Mouse (Mus musculus) fat pad, adult 2 months (tissue): Measurements from ENCODE around the gene Syt14.
A peak's percentile ranks its signal among the peaks of the same experiment; 100 is the strongest.

Source experiments
- DNase-seq: peaks from one replicate; pipeline ENCODE4 v3.0.0-alpha.2; 2011; ENCODE audit warnings: low read depth, low spot score; ENCODE audit errors: extremely low read depth

The Syt14 gene

GRCm38 (mm10) chr1:192869761-192870160 lies 165.8 kb downstream of the Syt14 start:
- no peak for DNase-seq

- peak; percentile 64 for DNase-seq
Measured at GRCm38 (mm10) chr1:192864440-192864839, 171.1 kb downstream of the Syt14 start.

- DNase-seq: no peak
Measured at GRCm38 (mm10) chr1:192861305-192861960, 174.1 kb downstream of the Syt14 start.

GRCm38 (mm10) chr1:192860273-192860672 lies 175.3 kb downstream of the Syt14 start:
- no peak for DNase-seq

GRCm38 (mm10) chr1:192857582-192857981 lies 178.0 kb downstream of the Syt14 start:
- DNase-seq: no peak

GRCm38 (mm10) chr1:192856931-192857330 lies 178.6 kb downstream of the Syt14 start:
- DNase-seq: no peak

- DNase-seq: no peak
Measured at GRCm38 (mm10) chr1:192856411-192856810, 179.2 kb downstream of the Syt14 start.

GRCm38 (mm10) chr1:192855474-192856230 lies 179.9 kb downstream of the Syt14 start, which contains the start of gene Sertad4:
Gene Sertad4, minus strand, starts transcription at chr1:192855756.
- DNase-seq: no peak

- DNase-seq: no peak
Measured at GRCm38 (mm10) chr1:192854819-192855271, 180.7 kb downstream of the Syt14 start.

GRCm38 (mm10) chr1:192853988-192854818 lies 181.4 kb downstream of the Syt14 start:
- DNase-seq: no peak

GRCm38 (mm10) chr1:192853429-192853828 lies 182.1 kb downstream of the Syt14 start:
- DNase-seq: no peak

GRCm38 (mm10) chr1:192852047-192852446 lies 183.5 kb downstream of the Syt14 start:
- peak; percentile 71 for DNase-seq

- DNase-seq: peak; percentile 79
Measured at GRCm38 (mm10) chr1:192851640-192852039, 183.9 kb downstream of the Syt14 start.

GRCm38 (mm10) chr1:192851126-192851525 lies 184.4 kb downstream of the Syt14 start:
- no peak for DNase-seq

GRCm38 (mm10) chr1:192849616-192850015 lies 186.0 kb downstream of the Syt14 start:
- no peak for DNase-seq

GRCm38 (mm10) chr1:192847254-192847653 lies 188.3 kb downstream of the Syt14 start:
- DNase-seq: no peak
